Mouse (Mus musculus) frontal cortex, postnatal 25 days (tissue): ENCODE measurements around the gene Dohh.

Experiments
- DNase-seq, 2 experiments: peaks; one replicate each; pipeline ENCODE4 v3.0.0; 2022; ENCODE audit warnings: low spot score in 2 of 2

Dohh gene

DNA sequence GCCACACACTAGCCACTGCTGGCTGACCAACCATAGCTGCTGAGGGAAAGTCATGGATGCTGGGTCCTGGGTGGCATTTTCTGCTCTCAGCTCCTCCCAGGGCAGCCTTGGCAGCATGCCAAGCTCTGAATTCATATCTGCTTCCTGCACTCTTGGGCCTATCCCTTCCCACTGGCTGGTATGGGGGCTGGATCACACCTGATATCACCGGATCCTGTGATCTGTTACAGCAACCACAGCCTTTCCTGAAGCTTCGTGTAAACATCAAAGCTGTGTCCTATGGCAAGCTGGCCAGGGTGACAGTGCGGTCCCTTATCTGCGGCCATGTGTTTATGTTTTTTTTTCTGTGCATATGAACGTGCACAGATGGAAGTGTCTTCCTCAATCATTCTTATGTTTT, 2.2 kb upstream of the Dohh start:
- no peak for DNase-seq

DNA sequence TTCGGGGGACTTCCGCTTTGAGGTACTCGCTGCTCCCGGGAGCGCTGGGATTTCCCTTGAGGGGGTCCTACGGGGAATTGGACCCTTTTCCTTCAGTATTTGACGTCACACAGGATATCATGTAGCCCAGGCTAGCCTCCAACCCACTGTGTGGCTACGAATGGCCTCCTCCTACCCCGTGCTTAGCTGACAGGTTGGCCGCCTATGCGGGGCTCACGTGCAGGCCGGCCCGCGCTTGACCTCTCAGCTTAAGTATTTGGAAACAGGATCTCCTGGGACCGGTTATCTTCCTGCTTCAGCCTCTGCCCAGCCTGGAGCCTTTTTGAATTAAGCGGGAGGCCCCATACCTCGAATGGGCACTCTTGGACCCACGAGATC, 366 bp downstream of the Dohh start:
- no peak for DNase-seq

DNA sequence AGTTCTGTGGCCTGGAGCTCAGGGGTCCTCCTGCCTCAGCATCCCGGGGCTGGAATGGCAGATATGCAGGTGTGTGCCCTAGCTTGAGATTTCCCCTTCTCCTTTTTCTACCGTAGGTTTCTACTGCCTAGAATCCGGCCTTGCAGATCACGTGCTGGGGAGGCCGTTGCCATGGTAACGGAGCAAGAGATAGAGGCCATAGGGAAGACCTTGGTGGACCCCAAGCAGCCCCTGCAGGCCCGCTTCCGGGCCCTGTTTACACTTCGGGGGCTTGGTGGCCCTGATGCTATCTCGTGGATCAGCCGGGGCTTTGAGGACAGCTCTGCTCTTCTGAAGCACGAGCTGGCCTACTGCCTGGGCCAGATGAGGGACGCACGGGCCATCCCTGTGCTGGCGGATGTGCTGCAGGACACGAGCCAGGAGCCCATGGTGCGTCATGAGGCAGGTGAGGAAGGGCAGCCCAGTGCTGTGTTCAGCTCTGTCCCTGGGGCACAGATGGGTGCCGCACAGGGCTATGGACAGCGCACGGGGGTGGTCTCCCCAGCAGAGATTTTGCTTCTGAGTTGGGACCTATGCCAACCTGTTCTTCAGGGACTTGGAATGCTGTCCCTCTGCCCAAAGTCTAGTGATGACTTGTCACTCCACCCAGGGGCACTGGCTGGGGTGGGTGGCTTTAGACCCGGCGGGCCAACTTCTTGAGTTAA, 1.5 kb downstream of the Dohh start:
- DNase-seq, result no peak

DNA sequence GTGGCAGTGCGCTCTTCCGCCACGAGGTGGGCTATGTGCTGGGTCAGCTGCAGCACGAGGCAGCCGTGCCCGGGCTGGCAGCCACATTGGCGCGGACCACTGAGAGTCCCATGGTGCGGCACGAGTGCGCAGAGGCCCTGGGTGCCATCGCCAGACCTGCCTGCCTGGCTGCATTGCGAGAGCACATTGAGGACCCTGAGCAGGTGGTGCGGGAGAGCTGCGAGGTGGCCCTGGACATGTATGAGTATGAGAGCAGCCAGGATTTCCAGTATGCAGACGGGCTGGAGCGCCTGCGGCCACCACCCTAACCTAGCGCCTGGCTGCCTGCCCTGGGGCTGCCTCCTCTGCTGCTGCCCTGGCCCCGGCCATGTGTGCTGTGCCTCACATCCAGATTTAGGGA, 3.5 kb downstream of the Dohh start:
- no peak for DNase-seq

DNA sequence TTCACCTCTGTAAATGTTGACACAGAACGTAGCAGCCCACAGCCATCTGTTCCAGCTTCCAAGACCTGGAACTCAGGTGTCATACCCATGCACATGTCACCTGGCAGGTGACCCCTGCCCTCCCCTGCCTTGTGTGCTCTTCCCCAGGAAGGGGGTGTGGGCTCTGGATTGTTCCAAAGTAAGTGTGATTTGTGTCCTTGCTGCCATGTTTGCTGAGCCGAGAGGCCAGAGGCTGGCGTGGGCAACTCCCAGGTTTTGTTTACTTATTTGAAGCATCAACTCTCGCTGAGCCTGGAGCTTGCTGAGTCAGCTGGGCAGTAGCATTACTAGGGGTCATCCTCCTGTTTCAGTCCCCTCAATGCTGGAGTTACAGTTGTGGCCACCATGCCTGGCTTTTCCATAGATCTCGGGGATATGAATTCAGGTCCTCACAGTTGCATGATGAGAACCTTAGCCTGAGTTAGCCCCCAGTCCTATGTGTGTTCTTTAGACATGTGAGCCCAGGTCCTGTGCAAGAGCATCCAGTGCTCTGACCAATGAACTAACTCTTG, 4.4 kb downstream of the Dohh start, which contains the start of gene Gm48552:
Gm48552 (plus strand) TSS at position 501 of the 551 bp plus-strand sequence.
- no peak for DNase-seq

DNA sequence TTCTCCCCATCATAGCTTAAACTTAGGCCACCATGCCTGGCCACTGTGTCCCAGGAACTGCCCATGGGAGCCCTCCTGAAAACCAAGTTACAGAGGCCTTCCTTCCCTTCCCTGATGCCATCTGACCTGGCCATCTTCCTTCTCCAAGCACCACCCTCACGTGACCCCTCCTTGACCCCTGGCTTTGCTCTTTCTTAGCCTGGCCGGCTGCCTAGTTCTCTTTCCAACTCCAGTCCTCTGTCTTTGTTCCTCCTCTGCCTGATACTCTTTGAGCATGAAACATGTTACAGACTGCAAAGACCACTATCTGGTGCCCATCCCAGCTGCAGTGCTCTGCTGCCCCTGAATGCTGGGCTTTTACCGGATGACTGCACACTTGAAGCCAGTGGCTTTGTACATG, 5.1 kb downstream of the Dohh start:
- no peak for DNase-seq

DNA sequence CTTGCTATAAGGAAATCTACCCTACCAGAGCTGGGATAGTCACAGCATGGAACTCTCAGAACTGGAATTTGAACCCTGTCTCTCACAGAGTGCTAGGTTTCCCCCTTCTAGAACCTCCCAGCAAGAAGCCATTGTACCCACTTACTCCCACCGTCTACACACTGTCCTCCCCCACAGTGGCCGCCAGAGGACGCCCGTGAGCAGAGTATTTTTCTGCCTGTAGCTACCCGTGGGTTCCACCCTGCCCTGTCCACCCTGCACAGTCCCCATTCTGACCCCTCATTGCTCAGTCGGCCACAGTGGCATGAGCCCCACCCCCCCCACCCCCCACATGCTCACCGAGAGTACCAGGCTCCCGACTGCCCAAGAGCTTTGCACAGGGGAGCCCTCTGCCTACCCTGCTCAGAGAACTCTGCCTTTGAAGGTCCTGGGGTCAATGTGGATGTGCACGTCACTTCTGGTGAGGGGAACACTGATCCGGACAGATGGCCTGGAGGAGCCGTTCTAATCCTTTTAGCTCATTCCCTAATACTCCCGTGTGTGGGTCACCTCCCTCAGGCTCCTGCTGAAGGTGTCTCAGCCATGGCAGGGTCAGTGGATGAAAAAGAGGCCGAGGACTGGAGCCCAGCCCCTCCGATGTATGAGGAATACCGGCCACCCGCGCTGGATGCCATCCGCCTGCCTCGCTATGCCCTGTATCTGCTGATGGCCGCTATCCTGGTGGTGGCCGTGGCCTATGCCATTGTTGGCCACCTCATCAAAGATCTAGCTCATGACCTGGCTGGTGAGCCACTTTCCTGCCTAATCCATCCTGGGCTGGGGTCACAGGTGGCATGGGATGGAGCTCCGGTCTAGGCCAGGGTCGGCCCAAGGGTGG, 5.8 kb downstream of the Dohh start:
- peak in 1 of 2 experiments; percentile 75 for DNase-seq

DNA sequence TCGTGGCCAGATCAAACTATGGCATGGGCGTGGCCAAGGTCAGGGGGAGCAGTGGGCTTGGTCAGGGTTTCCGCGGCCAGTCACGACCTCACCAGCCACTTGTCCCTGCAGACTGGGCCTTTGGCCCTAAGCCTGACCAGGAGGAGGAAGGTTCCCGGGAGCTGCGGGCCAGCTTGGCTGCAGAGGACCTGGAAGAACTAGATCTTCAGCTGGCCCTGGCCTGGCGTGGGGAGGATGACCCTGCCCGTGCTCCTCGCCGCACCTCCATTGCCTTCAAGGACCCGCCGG, 6.4 kb downstream of the Dohh start:
- DNase-seq, result no peak

DNA sequence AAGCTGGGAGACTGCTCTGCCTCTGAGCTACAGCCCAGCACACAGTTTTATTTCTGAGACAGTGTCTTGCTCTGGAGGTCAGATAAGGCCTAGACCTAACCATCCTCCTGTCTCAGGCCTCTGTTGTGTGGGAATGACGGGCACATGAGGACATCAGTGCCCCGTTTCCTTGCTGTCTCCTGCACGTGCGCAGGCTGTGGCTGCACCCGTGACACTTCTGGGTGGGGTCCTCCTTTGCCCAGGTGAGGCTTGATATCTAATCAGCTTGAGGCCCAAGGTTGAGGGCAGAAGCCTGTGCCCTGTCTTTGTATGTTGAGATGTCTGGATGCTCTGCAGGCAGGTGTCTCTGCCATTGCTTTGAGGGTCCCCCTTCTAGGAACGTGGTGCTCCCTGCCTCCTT, 8.0 kb downstream of the Dohh start:
- DNase-seq, result no peak

DNA sequence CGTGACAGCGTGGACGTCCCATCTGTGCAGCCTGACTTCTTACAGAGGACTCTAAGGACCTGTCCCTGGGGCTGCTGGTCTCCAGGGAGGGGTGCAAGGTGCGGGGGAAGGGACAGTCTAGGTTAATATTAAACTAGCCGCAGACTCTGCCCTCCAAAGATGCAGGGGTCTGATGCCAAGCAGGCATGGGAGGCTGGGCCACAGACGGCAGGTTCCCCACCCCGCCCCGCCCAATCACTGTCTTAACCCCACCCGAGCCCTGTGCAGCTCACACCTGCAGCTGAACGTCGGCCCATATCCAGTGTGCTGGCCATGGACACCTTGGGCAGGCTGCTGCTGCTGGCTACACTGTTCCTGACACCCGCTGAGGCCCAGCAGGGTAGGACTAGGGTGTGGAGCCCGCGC, 8.6 kb downstream of the Dohh start, which contains the start of gene Smim24:
Smim24 (plus strand) TSS at position 271 of the 405 bp plus-strand sequence.
- DNase-seq, result no peak

DNA sequence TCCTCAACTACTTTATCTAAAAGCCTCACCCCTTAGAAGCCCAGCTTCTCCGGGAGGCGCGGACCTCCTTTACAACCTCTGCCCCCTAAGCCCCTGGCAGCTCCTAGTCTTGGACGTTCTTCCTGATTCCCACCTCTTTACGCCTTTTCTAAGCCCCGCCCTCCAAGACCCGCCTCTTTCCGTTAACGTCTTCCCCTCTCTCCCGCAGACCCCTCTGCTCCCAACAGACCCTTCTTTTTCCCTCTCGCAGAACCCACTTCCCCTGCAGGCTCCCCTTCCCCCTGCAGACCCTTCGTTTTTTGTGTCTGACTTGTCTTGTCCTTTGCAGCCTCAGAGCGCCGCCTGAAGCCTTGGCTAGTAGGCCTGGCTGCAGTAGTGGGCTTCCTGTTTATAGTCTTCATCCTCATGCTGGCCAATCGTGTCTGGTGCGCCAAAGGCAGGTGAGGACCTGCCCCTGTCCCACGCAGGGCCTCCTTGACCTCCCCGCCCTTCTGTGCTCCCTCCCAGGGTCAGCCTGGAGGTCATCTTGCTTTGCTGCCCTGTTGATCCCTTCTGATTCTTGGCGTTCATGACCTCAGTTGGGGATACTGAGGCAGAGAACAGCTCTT, 9.3 kb downstream of the Dohh start:
- no peak for DNase-seq

DNA sequence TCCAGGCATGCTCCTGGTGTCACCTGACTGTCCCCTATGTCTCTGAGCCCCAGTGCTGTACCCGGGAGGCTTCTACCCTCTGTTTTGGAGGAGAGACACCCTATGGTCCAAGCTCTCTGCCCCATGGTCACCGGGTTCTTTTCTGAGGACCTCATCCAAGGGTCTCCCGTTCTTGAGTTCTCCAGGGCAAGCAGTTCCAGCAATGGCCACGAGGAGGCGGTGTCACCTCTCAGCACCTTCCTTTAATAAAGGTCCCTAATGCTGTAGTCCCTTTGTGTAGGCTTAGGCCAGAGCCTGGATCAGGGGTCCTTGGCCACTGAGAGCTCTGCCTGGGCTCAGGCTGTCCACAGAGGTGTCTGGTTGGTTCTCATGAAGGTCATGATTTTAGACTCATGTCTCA, 10.9 kb downstream of the Dohh start:
- DNase-seq, result peak; percentile 65 to 74

DNA sequence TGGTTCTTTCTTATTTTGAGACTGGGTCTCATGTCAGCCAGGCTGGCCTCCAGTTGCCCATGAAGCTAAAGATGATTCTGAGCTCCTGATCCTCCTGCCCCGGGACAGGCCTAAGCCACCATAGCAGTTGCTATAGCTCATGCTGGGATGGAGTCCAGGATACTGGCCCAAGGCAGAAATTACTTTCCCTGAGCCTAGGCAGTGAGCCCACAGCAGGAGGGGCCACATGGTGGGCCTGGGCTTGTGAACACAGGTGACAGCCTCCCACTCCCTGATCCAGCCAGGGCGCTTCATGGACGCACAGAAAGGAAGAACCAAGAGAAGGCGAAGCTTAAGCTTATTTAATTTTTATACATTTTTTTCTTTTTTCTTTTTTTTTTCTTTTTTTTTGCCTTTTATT, 11.6 kb downstream of the Dohh start:
- DNase-seq, result no peak

DNA sequence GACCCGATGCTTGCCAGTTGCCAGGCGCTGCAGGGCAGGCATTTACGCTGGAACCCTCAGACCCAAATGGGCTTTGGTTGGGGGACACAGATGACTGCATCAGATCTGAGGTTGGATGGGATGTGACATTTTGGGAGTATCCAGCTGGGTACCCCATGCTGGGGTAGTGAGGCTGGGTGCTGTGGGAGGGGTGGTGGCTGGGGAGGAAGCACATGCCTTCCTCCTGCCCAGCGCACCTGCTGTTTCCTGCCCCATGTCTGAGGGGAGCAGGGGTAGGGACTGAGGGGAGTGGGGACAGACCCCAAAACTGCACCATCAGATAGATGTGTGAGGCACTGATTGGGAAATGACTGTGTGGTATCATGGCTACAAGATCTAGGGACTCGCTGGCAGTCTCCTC, 12.5 kb downstream of the Dohh start:
- DNase-seq, result no peak

DNA sequence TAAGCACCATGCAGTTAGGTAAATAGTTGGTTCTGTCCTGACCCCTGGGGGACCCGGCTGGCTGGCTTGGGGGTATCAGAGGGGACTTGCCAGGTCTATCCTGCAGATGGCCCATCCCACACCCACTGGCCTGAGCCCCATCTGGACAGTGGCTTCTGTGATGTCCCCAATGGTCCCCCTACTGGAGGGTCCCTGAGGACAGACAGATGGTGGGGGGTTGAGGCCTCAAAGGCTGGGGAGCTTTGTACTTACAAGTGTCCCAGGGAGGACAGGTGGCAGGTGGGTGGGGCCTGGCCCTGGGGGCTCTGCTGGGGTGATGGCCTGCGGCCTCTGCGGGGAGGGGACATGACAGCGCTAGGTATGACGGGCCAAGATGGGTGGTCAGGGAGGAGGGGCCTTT, 15.1 kb downstream of the Dohh start:
- no peak for DNase-seq

DNA sequence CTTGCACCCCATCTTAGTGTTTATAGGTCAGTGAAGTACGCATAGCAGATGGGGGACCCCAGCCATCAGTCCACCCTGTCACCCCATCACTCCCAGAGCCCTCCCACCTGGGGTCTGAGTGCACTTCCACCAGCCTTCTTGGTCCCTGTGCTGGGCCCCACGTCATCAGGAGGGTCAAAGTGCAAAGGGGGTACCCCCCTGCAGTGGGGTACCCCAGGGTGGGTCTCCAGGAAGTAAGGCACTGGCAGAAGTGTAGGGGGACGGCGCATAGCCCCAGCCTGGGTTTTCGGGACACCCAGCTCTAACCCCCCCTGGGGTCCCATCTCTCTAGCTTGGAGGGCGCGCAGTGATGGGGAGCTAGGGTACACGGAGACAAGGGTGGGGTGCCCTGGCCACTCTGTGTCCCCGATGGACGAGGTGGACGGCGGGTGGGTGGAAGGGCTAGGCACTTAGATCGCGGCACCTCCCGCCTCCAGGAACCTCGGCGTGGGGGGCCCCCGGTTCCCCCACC, 15.6 kb downstream of the Dohh start:
- no peak for DNase-seq

DNA sequence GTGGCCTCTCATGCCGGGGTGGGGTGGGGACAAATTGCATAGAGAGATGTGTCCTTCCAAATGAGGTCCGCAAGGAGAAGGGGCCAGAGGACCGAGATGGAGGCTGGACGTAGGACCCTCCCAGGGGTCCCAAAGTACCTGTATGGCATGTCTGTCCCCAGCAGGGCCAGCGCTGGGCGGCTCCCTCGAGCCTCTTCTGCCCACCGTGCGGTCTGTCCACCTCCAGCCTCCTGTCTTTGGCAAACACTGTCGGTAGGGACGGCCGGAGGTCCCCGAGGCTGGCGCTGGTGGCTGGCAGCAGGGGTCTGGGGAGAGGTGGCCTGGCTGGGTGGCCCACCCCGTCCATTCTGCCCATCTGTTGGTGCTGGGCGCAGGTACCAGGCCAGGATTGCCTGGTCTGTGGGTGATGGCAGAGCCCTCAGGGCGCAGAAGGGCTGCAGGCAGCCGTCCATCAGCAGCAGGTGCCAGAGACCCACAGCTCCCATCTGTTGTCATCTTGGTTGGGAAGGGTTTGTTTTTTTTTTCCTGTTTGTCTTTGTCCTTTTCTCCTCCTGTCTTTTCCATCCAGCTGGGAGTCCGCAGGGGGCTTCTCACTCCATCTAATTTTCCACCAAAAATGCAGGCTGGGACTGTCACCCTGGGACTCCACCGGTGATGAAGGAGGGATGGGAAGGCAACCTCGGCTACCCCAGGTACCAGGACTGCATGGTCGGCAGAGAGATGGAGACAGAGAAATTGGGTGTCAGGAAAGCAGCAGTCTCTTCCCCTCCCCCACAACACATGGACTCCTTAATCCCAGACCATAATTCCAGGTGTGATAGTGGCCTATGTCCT, 16.4 kb downstream of the Dohh start:
- no peak for DNase-seq

DNA sequence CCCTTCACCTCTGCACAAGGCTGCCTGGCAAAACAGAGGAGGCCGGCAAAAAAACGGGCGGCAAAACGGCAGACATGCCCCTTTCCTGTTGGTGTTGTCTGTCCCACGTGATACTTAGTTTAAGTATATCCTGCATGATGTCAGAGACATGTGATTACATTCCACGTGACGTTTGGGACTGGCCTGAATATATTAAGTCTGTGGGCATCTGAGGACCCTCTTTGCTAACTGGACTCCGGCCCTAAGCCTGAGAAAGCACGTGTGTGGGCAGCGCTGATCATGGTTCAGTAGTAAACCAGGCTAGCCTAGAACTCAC, 16.9 kb downstream of the Dohh start:
- DNase-seq, result no peak

DNA sequence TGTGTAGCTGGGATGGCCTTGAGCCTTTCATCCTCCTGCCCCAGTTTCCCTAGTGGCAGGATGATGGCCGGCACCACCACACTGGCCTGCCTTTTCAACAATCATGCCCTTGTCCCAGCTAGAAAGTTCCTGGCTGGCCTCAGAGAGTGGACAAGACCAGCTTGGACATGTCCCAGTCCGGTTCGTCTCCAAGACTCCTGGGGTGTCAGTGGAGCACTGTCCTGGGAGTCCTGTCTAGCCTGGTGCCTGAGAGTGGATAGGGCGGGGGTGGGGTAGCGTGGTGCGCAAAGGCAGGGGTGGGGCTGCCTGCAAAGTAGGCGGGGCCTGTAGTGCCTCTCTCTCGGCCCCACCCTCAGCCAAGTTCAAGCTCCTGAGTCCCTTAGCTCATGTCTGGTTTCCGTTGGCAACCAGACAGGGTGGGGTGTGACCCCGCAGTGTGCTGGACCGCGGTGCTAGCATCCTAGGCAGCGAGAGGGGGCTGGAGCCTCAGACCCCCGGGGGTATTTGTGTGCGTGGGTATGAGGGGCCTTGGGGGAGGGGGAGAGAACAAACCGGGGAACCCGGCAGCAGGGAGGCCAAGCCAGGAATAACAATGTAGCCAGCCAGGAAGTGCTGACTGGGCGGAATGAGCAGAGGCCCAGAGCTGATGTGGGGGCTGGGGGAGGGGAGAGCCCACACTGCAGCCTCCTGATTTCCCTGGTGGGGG, 17.4 kb downstream of the Dohh start:
- no peak for DNase-seq

DNA sequence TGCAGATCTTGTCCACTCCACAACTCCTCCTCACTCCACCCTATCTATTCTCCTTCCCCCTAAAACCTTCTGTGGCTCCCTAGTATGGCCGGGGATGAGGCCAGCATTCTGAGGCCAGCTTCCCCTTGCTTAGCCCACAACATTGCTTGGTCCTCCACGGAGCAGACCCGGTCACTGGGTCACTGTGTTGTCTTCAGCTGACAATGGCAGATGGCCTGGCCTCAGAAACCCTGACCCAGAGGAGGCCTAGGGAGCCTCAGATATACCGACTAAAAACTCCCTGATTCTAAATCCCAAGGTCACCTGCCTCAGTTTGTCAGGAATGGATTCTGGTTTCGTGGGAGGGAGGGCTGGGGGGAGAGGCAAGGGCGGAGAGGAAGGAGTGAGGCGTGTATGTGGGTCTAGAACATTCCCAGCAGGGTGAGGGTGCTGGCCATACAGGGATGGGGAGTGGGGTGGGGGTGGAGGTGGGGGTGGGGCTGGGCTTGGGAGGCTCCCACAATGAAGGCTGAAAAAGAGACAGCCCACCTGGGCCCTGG, 18.1 kb downstream of the Dohh start:
- DNase-seq, result no peak

DNA sequence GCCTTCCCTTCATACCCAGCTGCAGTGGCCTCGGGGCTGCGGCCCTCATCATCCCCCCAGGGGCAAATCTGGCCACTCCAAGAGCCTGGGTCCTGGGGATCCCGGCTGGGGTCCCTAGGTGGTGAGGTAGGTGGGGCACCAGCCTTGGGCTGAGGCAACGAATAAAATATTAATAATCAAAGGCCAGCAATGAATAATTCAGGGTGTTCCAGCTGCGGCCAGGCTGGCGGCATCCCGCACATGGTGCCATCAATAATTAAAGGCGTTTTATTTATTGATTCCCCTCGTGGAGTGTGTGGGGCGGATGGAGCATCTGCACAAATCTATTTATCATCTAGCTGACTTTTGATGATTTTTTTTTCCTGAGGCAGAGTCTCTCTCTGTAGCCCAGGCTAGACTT, 19.3 kb downstream of the Dohh start:
- no peak for DNase-seq
